Mouse (Mus musculus) liver, embryonic 13.5 days (tissue): ENCODE results near the gene Abhd8. TPM values are rescaled to one million over a fixed set of nuclear protein-coding genes. Genes with fewer than 3 reads are reported as not detected.

Experiments
- ATAC-seq: fragments of 200-750 bp; cut with Nextera tagmentation; 2 replicates; pipeline ENCODE4 v1.8.0; 2017; ENCODE audit warnings: low read depth, mild to moderate bottlenecking, moderate number of reproducible peaks, moderate library complexity
- DNase-seq: peaks from one replicate; pipeline ENCODE4 v3.0.0; 2022
- H3K27ac ChIP-seq: fragments of 300-500 bp; sonication (generic); 2 replicates; pipeline ENCODE4 v1.5.1; 2015; ENCODE audit warnings: moderate library complexity, mild to moderate bottlenecking, inconsistent platforms
- H3K27me3 ChIP-seq: fragments of 300-500 bp; sonication (generic); 2 replicates; pipeline ENCODE4 v1.6.1; 2015; ENCODE audit warnings: mild to moderate bottlenecking, inconsistent platforms
- H3K36me3 ChIP-seq: fragments of 300-500 bp; sonication (generic); 2 replicates; pipeline ENCODE4 v1.6.1; 2015; ENCODE audit warnings: mild to moderate bottlenecking, inconsistent platforms
- H3K4me1 ChIP-seq: fragments of 300-500 bp; sonication (generic); replicated peaks from 2 replicates; pipeline ENCODE4 v1.6.1; 2015; ENCODE audit warnings: inconsistent platforms
- H3K4me2 ChIP-seq: fragments of 300-500 bp; sonication (generic); 2 replicates; pipeline ENCODE4 v1.6.1; 2015; ENCODE audit warnings: inconsistent platforms, mild to moderate bottlenecking, moderate library complexity
- H3K4me3 ChIP-seq: fragments of 300-500 bp; sonication (generic); replicated peaks from 2 replicates; pipeline ENCODE4 v1.5.1; 2015; ENCODE audit warnings: mild to moderate bottlenecking, inconsistent platforms
- H3K9ac ChIP-seq: fragments of 300-500 bp; sonication (generic); 2 replicates; pipeline ENCODE4 v1.6.1; 2015; ENCODE audit warnings: mild to moderate bottlenecking, inconsistent platforms
- H3K9me3 ChIP-seq: fragments of 300-500 bp; sonication (generic); replicated peaks from 2 replicates; pipeline ENCODE4 v1.6.1; 2016; ENCODE audit warnings: inconsistent platforms
- WGBS: fragments of 180-500 bp; shearing (Covaris S2); methylation state at CpG from one replicate; pipeline ENCODE4 v1.1.7; 2015; ENCODE audit not compliant: insufficient replicate concordance; 5-methylcytosine and 5-hydroxymethylcytosine counted together
- polyA plus RNA-seq: library from polyadenylated mRNA; unstranded; fragments of >200 nt; fragmentation: Nextera tagmentation; extraction: Ambion mirVana; gene quantifications from 2 replicates; pipeline ENCODE4 v1.2.1, GENCODE M21; 2015

Gene Abhd8
- polyA plus RNA-seq, 1 experiment from 2014 or later: 13.2 TPM

GRCm38 (mm10) chr8:71411535-71412273, 51.8 kb downstream of the Abhd8 start:
- no peak overlapping the region for H3K4me2 ChIP-seq
- DNase-seq (no peak), ATAC-seq (0 out of 2 replicates have a peak, but pooled peaks have one; percentile 23)
- H3K4me1 ChIP-seq: peaks cover 23% of the 10 kb centered on the region
- no peak overlapping the region for H3K27ac ChIP-seq
- 38% methylated on average over 11 of the region's 11 CpGs for WGBS
- H3K27me3 ChIP-seq: 0 out of 2 replicates have a peak, but pooled peaks cover 3% of the 10 kb centered on the region
- H3K9me3 ChIP-seq: no peaks in the 10 kb centered on the region
- peaks cover 35% of the 10 kb centered on the region for H3K36me3 ChIP-seq
- H3K4me3 ChIP-seq: no peak overlapping the region
- H3K9ac ChIP-seq: no peak overlapping the region

- Histone ChIP-seq H3K27me3 (no peaks in the 10 kb centered on the region), H3K4me2 (no peak overlapping the region), H3K9ac (no peak overlapping the region), H3K9me3 (no peaks in the 10 kb centered on the region), H3K4me3 (no peak overlapping the region), H3K27ac (no peak overlapping the region; the same call in 1 of the 2 replicates), H3K4me1 (peaks cover 49% of the 10 kb centered on the region), H3K36me3 (peaks cover 35% of the 10 kb centered on the region)
- 96% methylated on average over 4 of the region's 4 CpGs for WGBS
- DNase-seq (no peak), ATAC-seq (no peak)
Measured at GRCm38 (mm10) chr8:71408231-71408630, 55.2 kb downstream of the Abhd8 start.

- Histone ChIP-seq H3K4me3 (peak overlapping the region; percentile 98), H3K27me3 (no peaks in the 10 kb centered on the region)
- no peak for DNase-seq
Measured at GRCm38 (mm10) chr8:71407441-71407840, 56.0 kb downstream of the Abhd8 start.

More at GRCm38 (mm10) chr8:71407441-71407840, 56.0 kb downstream of the Abhd8 start:
- peak overlapping the region; percentile 98 for H3K9ac ChIP-seq
- no peak overlapping the region; the same call in 1 of the 2 replicates for H3K27ac ChIP-seq
- H3K9me3 ChIP-seq: no peaks in the 10 kb centered on the region
- whole genome bisulfite sequencing: 90% methylated on average over 14 of the region's 14 CpGs
- peaks cover 49% of the 10 kb centered on the region for H3K4me1 ChIP-seq
- peaks cover 35% of the 10 kb centered on the region for H3K36me3 ChIP-seq
- H3K4me2 ChIP-seq: peak overlapping the region; percentile 89
- no peak for ATAC-seq

Other genes starting within 250 kb of the Abhd8 start
- 6.8 and 7.3 TPM in 2 replicates for gene Myo9b, start 190.9 kb downstream of the Abhd8 start, polyA plus RNA-seq
- 57.4 and 61.4 TPM in 2 replicates for gene Haus8, start 190.7 kb downstream of the Abhd8 start, polyA plus RNA-seq
- 52.1 and 55.8 TPM in 2 replicates for gene Use1, start 96.8 kb downstream of the Abhd8 start, polyA plus RNA-seq
- gene Ocel1, start 92.4 kb downstream of the Abhd8 start, polyA plus RNA-seq: 4.3 and 4.4 TPM in 2 replicates
- gene Nr2f6, start 81.7 kb downstream of the Abhd8 start, polyA plus RNA-seq: 18.8 and 19.2 TPM in 2 replicates
- gene Ushbp1, start 67.9 kb downstream of the Abhd8 start, polyA plus RNA-seq: 2.6 and 2.8 TPM in 2 replicates
- gene Babam1, start 66.8 kb downstream of the Abhd8 start, polyA plus RNA-seq: 65.1 and 74.8 TPM in 2 replicates
- 39.5 and 40.9 TPM in 2 replicates for gene Ankle1, start 57.6 kb downstream of the Abhd8 start, polyA plus RNA-seq
- 154 and 157 TPM in 2 replicates for gene Mrpl34, start 1.3 kb upstream of the Abhd8 start, polyA plus RNA-seq
- 50.9 and 51.6 TPM in 2 replicates for gene Dda1, start 5.5 kb upstream of the Abhd8 start, polyA plus RNA-seq
- 0.12 and 0.14 TPM in 2 replicates for gene Ano8, start 22.3 kb upstream of the Abhd8 start, polyA plus RNA-seq
- gene Gtpbp3, start 24.4 kb upstream of the Abhd8 start, polyA plus RNA-seq: 6.8 and 7.3 TPM in 2 replicates
- 24.3 and 28.4 TPM in 2 replicates for gene Plvap, start 48.1 kb upstream of the Abhd8 start, polyA plus RNA-seq
- 0.15 TPM in 2 replicates for gene Ccdc194, start 62.1 kb upstream of the Abhd8 start, polyA plus RNA-seq
- 34.1 and 36.0 TPM in 2 replicates for gene Bst2, start 73.8 kb upstream of the Abhd8 start, polyA plus RNA-seq
- gene Mvb12a, start 79.3 kb upstream of the Abhd8 start, polyA plus RNA-seq: 30.4 and 33.9 TPM in 2 replicates
- gene Tmem221, start 95.2 kb upstream of the Abhd8 start, polyA plus RNA-seq: 0.53 and 0.66 TPM in 2 replicates
- 0.13 and 0.14 TPM in 2 replicates for gene Nxnl1, start 102.9 kb upstream of the Abhd8 start, polyA plus RNA-seq
- gene Slc27a1, start 105.2 kb upstream of the Abhd8 start, polyA plus RNA-seq: 2.3 and 2.5 TPM in 2 replicates
- 104 and 110 TPM in 2 replicates for gene Pgls, start 128.5 kb upstream of the Abhd8 start, polyA plus RNA-seq
- gene Fam129c, start 134.0 kb upstream of the Abhd8 start, polyA plus RNA-seq: 0.28 and 0.80 TPM in 2 replicates
- 21.4 and 21.9 TPM in 2 replicates for gene Colgalt1, start 147.3 kb upstream of the Abhd8 start, polyA plus RNA-seq
- 0.20 TPM in 2 replicates for gene Unc13a, start 208.1 kb upstream of the Abhd8 start, polyA plus RNA-seq
- 5.7 and 6.1 TPM in 2 replicates for gene Jak3, start 212.6 kb upstream of the Abhd8 start, polyA plus RNA-seq
- gene Insl3, start 225.6 kb upstream of the Abhd8 start, polyA plus RNA-seq: 0.67 and 1.1 TPM in 2 replicates
- 3.5 and 3.7 TPM in 2 replicates for gene B3gnt3, start 238.1 kb upstream of the Abhd8 start, polyA plus RNA-seq